Mouse (Mus musculus) regulatory T cell (primary cell): Measurements from ENCODE around the gene Rab6a.

Experiments used
- in situ Hi-C: fragments of 300-600 bp; cut with MboI, MseI; formaldehyde crosslinking; loops from one replicate; pipeline ENCODE4 v1.15.1; 2025; ENCODE audit warnings: high pct_unique_total_duplicates

Rab6a gene

GRCm38 (mm10) chr7:100607214-100608129, at the start of gene Rab6a:
Rab6a (plus strand) TSS chr7:100607410.
- in situ Hi-C loops: no loop called here

DNA sequence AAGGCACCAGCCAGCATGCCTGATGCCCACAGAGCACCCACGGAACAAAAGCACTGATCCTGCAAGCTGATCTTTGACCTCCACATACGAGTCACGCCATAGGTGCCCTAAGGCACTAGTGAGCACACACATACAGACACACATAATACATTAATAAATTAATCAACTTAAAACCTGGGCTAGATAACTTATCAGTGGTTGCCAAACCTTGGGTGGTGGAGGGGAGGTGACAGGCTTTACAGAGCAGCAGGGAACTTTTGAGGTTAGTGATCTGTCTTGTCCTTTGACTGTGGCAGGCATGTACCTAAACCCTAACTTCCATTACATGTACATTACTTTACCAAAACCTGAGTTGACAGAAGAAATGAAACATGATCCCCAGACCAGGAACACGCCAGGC, 47.9 kb upstream of the Rab6a start:
- in situ Hi-C loops: no loop called here

GRCm38 (mm10) chr7:100561861-100562587, 45.2 kb upstream of the Rab6a start:
- in situ Hi-C loops: no loop called here

- in situ Hi-C loops: loop anchor here (5.0 kb wide), 1 partner anchor 80 kb away; no protein-coding TSS in a partner anchor
Observed at GRCm38 (mm10) chr7:100567238-100567637, 40.0 kb upstream of the Rab6a start.

DNA sequence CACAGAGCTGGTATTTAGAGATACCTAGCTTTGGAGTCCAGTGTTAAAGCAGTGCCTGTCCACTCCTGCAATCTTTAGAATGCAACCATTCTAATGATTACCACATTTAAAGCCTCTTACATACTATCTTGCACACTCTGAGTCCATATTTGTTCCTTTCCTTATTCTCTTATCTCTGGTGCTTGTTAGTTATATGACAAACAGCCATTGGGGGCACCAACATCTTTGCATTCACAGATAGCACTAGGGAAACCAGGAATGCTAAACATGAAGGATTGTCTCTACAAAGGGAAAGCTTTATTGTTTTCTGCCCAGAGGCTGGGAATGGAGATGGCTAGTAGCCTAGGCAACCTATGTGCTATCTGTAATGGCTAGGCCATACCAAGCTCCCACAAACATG, 37.3 kb upstream of the Rab6a start:
- in situ Hi-C loops: loop anchor here (5.0 kb wide), 1 partner anchor 77 kb away; no protein-coding TSS in a partner anchor

GRCm38 (mm10) chr7:100570930-100571715, 36.1 kb upstream of the Rab6a start:
- in situ Hi-C loops: no loop called here

- in situ Hi-C loops: no loop called here
Observed at GRCm38 (mm10) chr7:100572061-100572460, 35.1 kb upstream of the Rab6a start.

GRCm38 (mm10) chr7:100572704-100573103, 34.5 kb upstream of the Rab6a start:
- in situ Hi-C loops: no loop called here

DNA sequence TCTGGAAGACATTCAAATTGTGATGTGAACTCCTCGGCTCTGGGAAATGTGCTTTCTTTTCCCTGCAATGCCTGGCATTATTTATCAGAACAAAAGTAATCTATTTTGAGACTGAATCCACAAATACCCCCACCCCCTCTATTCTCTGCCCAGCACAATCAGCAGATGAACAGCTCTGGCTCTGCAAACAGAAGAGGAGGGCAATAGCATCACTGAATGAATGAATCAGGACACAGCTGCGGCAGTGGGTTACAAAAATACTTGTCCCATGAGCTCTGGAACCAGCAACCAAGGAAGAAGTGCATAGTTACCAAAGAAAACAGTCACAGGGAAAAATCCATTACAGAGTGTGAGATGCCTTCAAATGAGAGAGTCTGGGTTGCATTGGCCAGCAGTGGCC, 28.4 kb upstream of the Rab6a start:
- in situ Hi-C loops: loop anchor here (5.0 kb wide), 1 partner anchor 89 kb away; no protein-coding TSS in a partner anchor

- in situ Hi-C loops: no loop called here
Observed at GRCm38 (mm10) chr7:100582235-100582634, 25.0 kb upstream of the Rab6a start.

DNA sequence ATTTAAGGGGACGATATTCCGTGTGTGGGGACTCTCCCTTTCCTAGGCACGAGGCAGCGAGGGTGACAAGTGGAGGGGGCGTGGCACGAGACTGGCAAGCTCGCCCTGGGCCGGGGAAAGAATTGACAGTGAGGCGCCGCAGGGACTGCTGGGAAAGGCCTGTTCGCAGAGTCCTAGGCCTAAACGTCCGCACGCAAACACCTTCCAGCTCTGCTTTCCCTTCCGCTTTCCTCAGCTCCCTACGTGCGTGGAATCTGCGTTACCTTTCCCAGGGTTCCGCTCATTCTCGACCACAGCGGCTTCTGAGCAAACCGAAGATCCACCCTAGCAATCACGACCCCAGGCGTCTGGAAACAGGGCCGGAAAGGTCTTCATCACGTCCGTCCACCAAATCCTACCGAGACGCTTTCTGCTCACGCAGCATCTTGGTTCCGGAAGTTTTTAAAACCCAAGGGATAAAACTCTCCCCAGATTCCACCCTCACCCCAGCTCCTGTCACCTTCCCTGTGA, 24.4 kb upstream of the Rab6a start:
- in situ Hi-C loops: no loop called here

DNA sequence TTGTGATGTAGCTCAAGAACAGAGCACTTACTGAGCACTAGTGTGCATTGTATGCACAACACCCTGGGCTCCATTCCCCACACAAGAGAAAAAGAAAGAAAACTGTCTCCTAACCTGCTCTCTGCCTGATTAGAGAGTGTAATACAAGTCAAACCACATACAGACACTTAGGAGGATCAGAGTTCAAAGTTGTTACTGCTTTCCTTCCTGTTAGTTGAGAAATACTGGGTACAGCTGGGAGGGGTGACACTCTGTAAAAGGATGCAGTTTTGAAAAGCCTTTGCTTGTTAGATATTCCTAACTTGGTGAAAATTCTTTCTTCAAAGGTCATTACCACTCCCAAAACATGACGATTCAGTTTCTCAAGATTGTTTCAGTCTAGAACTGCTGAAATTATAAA, 17.4 kb upstream of the Rab6a start:
- in situ Hi-C loops: loop anchor here (5.0 kb wide), 1 partner anchor 53 kb away; the partner anchor contains the start of gene Coa4

GRCm38 (mm10) chr7:100590504-100590844, 16.7 kb upstream of the Rab6a start:
- in situ Hi-C loops: no loop called here

DNA sequence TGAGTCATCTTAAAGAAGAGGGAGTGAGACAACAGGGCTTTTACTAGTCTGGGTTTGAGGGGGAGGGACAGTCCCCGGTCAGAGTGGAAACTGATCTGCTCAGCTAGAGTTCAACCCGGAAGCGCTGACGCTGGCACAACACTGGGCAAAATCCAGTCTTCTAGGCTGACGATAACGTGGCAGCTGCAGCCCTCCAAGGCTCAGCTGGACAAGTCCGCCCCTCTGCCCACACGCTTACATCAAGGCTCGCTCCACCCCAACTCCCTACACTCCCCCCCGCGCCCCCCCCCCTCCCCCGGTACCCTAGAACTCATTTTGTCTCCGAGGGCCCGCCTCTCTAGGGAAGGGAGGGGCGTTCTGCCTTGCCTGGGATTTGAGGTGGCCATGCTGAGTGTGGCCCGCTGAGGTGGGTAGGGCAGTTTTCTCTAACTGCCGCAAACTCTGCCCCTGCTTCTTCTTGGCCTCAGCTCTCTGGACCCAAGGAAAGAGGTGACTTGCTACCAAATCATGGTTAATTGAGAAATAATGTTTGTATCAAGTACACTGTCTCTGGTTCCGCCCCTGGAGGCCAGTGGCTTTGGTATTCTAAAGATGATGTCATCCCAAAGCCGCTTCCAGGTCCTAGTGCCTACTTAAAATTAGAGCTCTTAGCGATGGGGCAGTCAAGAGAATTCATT, 16.2 kb upstream of the Rab6a start:
- in situ Hi-C loops: no loop called here

DNA sequence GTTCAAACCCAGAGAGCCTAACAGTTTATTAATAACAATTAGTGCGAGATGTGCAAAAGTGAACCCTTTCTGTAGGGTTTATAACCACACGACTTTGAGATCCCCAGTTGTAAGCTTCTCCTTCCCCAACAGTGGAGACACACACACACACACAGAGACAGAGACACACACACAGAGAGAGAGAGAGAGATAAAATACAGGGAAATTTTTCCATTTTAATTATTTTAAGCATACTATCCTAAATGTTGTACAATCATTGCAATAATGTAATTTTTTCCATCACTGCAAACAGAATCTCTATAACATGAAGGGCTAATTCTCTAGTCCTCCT, 15.7 kb upstream of the Rab6a start:
- in situ Hi-C loops: no loop called here

- in situ Hi-C loops: no loop called here
Observed at GRCm38 (mm10) chr7:100593349-100593748, 13.9 kb upstream of the Rab6a start.

DNA sequence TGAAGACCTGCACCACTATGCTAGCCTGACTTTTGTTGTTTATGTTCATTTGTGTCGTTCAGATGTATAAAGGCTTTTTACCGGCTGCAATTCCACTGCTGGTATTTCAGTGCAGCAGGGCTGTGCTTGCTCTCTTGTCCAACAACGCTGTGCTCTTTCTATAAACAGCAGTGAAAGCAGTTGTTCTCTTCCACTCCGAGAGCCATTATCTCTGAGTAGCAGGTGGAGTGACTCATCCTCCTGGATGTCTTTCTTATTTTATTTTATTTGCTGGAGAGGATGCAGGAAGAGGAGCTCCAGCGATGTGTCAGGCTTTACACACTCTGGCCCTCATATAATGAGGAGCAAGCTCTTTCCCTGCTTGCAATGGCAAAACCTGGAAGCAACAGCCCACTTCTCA, 7.0 kb upstream of the Rab6a start:
- in situ Hi-C loops: no loop called here

- in situ Hi-C loops: no loop called here
Observed at GRCm38 (mm10) chr7:100608130-100608741, 1.0 kb downstream of the Rab6a start, which contains the start of gene Mrpl48. Mrpl48 (minus strand) TSS chr7:100608301.

DNA sequence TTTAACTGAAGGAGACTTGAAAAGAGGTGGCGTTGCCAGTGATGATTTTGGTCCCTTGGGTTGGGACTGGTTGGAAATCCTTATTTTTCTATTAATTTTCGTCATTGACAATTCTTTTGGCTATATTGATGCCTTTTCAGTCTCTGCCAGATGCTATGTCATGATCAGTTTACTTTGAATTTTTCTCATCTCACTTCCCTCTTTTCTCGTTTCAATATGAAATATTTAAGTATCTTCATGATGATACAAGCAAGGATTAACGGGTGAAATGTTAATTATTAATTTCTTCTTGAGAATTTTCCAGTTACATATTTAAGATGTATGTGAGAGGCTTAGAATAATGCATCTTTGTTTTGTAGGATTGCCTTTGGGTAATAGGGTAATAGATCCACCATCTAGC, 1.7 kb downstream of the Rab6a start:
- in situ Hi-C loops: no loop called here

DNA sequence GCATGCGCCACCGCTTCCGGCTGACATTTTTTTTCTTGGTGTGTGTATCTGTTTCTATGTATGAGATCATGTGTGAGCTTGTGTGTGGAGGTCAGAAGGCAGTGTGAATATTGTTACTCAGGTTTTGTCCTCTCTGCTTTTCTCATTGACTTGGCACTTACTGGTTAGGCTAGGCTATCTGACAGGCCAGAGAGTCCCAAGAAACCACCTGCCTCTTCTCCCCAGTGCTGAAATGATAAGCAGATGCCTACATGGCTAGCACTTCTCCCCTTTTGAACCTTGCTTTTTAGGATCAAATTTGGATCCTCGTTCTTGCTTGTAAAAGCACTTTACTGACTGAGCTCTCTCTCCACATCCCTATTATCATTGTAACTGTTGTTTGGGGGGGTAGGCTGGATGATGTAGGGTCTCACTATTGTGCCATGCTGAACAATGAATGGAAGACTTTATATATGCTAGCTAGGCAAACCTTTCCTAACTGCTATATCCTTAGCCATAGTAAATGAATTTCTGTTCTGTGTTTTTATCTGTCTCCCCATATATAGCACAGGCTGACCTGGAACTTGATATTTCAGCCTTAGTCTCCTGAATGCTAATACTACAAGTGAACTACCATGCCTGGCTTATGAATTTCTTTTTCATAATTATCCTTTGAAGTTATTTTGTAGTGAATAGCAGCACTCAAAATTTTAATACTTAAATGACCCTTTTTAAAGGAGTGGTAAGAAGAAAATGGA, 9.1 kb downstream of the Rab6a start:
- in situ Hi-C loops: no loop called here
